Mouse (Mus musculus) cerebellum, adult 9-11 months (tissue): ENCODE measurements around the gene Erbb3.

Source experiments
- DNase-seq: peaks from one replicate; pipeline ENCODE4 v3.0.0; 2022

Gene Erbb3

DNA sequence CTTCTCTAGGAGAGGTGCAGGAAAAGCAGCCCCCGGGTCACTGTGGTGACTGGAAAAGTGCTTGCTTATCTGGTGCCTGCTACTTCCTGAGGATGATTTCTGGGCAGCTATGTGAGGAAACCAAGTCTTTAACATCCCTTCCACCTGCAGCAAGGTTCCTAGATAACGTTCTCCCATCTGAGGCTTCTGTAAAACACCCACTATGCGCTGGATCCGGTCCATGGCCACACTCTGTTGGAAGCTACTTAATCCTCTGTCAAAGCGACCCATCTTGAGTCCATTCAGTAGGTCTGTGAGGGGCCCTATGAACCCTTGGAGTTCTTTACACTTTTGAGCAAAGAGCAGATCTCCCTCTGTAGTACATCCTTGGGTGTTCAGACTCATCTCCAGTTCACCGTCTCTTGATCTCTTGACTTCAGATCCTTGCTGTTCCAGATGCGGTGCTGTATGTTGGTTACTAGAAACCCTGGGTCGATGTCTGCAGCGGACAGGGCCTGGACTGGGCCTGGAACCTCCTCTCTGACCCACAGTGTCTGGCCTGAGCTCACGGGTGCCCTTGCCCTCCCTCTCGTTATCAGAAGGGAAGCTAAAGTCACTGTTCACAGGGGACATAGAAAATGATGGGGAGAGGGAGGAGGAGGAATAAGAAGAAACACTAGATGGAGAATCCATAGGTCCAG is 39.2 kb downstream of the Erbb3 start:
- peak; percentile 64 for DNase-seq

DNA sequence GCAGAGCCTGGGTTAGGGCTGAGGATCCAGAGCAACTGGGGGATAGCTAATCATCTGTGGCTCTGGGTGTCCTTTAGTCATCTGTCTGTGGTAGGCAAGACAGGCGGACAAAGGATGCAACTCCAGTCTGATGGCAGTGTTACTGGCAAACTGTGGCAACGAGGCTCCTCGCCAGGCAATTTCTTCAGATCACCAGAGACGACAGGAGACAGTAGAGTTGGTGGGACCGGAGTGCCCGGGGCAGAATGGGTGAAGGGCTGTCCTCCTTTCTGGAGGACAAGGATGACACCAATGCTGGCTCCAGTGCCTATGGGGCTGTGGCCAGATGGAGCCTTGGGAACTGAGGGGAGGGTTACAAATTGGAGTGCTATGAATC is 39.8 kb downstream of the Erbb3 start:
- peak; percentile 83 for DNase-seq

DNA sequence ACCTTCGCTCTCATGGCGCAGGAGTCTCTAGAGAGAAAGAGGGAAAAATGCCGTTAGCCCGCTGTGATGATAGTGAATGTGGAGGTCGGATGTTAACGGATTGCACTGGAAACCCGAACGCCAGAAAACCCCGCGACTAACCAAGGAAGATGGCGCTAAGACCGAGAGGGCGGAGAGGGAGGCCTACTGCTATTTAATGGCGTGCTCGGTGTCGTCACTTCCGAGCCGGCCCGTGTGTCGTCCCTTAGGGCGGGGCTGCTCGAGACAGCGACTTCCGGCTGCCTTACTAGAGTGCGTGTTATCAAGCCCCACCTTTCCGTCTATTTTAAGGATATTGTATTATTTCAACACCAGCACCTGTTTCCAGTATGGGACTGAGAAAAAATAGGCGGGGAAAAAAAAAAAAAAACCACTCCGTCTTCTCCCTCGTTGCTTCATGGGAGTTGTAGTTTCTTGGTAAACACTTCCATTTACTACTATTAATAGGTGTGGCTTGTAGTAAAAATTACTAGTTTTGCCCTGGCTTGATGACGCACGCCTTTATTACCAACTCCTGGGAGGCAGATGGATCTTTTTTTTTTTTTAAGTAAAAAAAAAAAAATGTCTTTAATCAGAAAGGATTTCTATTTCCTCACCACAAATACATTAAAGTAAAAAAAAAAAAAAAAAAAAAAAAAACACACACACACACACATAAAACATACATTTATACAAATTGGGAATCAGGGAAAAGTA is 40.3 kb downstream of the Erbb3 start, which contains the start of gene Rpl41:
Rpl41 (minus strand) TSS at position 359 of the 735 bp plus-strand sequence.
- peak; percentile 97 for DNase-seq

DNA sequence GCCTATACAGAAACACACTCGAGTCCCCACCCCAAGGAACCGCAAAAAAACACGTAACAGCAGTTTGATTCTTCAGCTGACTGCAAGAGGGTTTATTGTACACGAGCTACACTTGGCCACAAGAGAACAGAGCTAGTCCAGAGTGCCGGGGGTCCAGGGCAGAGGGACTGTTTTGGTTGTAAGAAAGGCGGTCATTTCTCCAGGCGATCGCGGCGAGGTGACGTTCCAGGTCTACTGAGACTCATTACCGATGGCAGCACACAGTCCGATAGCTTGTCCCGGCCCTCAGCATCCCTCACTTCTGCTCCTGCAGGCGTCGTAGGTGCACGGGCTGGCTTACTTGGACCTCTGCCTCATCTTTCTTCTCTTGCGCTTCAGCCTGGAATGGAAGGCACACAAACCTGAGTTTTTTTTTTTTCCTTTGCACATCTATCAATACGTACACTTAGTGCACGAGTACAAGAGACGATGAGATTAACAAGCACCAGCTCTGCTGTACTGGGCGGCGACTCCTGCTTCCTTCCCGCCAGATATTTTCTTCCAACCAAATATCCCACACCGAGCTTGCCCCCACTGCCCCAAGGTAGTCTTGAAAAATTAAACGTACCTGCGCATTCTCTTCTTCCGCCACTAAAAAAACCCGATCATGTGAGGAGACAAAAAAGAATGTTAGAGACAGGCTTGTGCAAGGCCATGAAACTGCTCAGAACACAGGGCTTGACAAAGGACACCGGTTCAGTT is 41.2 kb downstream of the Erbb3 start:
- DNase-seq = peak; percentile 62

DNA sequence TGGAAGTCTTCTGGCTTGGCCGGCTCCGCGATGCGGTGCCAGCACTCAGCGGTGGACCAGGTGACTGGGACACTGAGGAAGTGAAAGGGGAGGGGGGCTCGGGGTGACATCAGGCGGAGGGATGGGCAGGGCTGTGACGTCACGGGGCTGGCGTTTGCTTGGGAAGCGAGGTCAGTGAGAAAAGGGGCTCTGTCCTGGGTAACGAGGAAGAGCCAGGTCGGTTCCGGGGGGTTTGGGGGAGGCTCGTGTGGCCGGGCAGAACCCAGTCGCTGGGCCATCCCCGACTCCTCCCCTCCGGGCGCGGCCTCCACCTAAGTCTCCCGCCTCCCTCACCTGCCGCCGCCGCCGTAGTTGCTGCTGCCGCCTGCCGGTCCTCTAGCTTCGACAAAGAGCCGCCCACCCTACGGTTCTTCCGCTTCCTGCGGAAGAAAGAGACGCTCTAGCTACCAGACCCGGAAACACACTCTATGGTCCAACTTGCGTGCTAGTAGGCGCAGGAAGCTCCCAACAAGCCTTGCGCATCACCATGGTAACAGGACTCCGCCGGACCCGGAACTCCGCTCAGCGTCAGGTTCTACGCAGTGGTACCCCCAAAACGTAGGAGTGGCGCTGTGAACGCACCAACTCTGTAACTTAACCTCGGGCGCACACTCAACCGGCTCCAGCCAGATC is 42.0 kb downstream of the Erbb3 start, which contains the start of gene Zc3h10:
Zc3h10 (minus strand) TSS at position 414 of the 672 bp plus-strand sequence.
- peak; percentile 98 for DNase-seq

DNA sequence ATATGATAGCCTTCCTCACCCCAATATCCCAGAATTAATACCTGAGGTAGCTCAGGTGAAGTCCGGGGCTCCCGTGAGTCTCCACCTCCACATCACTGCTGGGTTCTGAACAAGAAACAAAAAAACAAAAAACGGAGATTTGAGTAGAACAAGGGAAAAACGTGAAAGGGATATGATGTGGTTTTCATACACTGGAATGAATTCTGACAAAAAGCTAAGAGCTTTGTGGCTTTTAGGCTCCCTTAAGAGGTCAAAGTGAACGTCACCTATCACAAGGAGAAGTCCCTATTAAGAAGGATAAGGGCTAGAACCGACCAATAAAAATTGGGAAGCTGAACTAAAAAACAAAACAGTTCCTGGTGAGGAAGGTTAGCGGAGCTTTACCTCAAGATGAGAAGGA is 42.7 kb downstream of the Erbb3 start:
- DNase-seq = no peak

DNA sequence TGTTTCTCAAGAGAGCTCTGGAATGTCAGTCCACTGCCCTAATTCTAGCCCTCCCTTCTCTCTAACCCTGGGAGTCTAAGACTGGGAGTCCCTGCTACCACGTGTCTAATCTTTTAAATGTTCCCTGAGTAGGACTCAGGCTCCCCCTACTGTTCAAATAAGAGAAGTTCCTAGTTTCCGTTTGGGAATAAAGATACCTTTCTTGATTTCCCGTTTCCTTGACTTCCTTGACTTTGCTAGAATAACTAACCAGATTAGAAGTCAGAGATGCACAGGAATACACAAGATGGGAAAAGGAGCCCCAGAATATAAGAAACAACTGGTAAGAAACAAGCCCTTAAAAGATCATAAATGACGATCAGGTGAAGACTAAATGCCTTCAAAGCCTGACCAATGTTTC is 43.1 kb downstream of the Erbb3 start:
- DNase-seq = peak; percentile 35

DNA sequence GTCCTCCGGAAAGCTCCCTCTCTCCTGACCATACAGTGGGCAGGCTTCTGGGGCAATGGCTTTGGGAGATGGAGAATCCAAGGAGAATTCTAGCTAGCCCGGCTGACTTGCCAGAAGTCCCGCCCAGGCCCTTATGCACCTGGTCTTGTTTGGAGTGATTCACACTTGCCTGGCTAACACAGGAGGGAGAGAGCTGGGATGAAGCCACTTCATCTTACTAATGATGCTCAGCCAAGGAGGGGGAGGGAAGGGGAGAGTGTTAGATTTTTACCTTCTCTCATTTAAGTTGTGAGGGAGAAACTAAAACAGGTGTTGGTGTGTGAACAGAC is 43.9 kb downstream of the Erbb3 start:
- DNase-seq = peak; percentile 56

DNA sequence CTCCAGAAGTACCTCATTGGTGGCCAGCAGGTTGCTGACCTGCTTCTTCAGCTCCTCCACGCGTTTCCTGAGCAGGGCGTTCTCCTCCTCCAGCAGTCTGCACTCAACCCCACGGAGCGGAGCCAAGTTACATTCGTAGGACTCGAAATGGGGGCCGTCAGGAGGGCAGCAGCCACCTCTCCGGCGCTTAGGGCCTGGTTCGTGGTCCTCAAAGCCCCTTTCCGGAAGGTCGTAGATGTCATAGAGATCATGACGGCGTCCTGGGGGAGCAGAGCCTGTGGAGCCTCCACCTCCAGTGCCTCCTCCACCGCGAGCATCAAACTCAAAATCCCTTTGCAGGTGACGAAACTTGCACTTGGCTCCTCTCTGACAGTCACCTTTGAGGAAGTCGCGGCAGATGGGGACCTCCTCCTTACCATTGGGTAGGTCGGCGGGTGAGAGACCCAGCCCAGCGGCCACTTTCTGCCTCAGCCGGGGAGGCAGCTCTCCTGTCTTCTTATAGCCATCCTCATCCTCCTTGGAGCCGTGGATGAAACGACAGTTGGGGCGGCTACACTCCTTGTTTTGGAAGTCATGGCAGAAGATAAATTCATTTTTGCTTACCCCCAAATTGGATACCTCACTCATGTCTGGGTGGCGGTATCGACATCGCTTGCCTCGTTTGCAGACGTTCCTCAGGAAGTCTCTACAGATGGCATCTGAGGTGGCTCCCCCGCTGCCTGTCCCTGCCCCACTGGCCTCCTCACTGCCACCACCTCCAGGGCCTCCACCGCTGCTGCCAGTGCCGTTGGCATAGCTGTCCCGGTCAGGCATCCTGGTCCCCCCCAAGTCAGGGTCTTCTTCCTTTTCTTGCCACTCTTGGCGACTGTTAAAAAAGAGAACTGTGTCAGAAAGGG is 44.5 kb downstream of the Erbb3 start:
- DNase-seq = peak; percentile 62

DNA sequence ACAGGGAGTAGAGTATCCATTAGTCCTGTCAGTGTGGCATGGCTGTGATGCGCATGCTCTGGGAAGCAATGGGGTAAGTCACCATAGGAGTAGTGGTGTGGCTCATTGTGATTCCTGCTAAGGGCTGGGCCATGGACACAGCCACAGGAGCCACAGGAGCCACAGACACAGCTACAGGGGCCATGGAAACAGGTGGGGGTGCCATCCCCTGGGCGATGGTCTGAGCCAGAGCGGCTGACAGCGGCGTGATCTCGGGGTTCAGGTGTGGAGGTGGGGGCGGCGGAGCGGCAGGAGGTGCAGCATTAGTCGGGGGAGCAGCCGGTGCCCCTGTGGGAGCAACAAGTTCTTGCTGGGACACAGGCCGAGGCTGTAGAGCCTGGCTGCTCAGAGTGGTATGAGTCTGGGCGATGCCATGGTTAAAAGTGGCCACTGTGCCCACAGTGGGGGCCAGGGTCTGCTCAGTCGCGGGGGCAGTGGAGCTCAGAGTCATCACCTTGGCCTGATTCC is 45.2 kb downstream of the Erbb3 start:
- peak; percentile 54 for DNase-seq

DNA sequence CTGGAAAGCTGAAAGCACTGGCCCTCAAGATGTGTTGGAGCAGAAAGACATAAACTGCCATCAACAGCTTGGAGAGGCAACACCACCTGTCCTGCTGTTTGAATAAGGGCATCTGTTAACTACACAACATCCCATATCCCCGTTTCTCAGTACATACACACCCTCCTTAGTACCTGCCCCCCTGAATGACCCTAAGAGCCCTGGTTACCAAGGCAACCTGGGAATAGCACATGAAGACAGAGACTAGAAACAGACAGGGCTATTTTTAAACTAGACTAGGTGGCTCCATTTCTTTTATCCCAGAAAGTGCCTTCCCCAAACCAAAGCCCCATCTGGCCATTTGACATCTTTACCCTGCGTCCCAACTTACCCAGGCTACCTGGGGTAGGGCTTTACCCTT is 46.4 kb downstream of the Erbb3 start:
- no peak for DNase-seq

DNA sequence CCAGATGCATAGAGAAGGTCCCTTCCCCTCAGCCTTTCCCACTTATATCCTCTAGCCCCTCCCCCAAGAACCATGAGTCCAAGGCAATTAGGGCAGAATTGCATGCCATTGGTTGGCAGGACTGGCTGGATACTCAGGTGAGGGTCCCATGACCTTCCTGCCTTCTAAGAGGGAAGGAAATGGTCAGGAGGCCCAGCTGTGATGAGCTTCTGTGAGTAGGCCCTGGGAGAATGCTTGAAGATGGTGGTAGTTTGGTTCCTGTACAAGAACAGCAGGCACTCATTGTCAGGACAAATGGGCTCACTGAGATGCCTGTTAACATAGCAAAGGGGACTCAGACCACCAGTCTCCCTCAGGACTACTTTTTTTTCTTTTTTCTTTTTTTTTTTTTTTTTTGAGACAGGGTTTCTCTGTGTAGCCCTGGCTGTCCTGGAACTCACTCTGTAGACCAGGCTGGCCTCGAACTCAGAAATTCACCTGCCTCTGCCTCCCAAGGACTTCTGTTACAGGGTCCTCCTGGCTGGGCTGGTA is 51.0 kb downstream of the Erbb3 start:
- DNase-seq = no peak

DNA sequence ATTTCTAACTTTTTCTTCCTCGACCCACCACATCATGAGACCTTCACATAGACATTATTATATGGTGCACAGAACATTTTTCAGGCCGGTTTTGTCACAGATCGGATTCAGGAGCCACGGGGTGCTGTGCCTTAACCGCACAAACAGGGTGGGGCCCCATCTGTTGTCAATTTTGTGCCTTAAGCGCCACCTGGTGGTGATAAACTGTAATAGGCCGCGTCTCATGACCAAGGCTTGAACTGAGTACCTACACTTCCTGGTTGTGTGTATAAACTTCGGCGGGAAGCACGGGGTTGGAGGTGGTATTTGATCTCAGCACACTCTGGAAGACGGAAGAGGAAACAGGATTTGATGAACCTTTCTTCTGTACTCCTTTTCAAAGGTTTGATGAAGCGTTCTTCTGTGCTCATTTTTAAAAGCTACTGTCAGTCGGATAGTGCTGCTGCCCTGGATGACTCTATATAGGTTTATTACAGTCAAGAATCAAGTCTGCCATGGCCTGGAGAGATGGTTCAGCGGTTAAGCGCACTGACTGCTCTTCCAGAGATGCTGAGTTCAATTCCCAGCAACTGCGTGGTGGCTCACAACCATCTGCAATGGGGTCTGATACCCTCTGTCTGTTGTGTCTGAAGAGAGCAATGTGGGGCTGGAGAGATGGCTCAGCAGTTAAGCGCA is 53.0 kb downstream of the Erbb3 start:
- peak; percentile 89 for DNase-seq

DNA sequence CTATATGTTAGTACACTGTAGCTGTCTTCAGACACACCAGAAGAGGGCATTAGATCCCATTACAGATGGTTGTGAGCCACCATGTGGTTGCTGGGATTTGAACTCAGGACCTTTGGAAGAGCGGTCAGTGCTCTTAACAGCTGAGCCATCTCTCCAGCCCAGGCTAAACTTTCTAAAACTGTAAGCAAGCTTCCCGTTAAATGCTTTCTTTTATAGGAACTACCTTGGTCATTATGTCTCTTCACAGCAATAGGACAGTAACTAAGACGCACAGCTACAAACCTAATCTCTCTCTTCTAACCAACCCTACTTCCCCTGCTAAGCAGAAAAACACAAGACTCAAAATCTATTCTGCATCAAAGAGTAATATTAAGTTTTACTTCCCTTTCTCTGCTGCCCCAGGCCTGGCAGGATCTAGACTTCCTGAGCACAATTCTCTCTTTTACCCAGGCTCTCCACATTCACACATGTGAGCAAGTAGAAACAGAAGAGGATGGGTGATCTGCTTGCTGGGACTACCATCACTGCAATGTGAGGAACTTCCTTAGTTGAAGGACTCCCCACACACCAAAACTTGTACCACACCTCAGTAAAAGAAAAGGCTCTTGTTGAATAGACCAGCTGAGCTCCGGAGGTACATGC is 53.7 kb downstream of the Erbb3 start:
- no peak for DNase-seq

DNA sequence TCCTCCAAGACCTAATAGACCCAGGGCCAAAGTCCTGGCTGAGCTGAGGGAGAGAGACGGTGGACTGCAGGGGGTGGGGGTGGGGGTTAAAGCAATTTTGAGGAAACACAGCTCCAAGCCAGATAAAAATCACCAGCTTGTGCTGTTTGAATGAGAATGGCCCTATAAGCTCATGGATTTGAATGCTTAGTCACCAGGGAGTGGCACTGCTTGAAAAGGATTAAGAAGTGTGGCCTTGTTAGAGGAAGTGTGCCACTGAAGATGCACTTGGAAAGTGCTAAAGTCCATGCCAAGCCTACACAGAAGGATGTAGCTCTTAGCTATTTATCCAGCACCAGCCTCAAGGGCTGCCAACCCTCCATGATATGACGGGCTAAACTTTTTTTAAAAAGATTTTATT is 54.2 kb downstream of the Erbb3 start:
- no peak for DNase-seq

DNA sequence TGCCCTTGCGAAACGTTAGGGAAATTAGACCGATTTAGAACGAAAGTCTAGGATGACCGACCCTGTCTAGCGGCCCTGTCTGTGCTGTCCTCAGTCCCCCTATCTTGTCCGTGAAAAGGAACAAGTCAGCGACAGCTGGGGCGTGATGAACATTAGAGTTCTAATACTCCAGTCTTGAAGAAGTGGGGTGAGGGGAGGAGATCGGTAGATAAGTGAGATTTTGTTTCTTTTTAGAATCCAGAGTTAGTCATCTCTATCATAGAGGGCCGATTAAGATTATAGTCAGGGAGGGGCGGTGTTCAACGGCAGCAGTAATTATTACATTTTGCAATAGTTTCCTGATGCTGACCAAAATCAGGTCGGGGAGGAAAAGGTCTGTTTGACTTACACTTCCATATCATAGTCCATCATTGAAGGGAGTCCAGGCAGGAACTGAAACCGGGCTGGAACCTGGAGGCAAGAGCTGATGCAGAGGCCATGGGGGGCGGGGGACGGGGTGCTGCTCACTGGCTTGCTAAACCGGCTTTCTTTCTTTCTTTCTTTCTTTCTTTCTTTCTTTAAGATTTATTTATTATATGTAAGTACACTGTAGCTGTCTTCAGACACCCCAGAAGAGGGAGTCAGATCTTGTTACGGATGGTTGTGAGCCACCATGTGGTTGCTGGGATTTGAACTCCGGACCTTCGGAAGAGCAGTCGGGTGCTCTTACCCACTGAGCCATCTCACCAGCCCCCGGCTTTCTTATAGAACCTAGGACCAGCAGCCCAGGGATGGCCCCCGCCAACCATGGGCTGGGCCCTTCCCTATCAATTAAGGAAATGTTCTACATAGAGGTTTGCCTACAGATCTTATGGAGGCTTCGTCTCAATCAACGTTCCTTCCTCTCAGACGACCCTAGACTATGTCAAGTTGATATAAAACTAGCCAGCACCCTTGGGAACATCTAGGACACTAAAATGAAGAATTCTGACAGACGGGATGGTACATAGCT is 62.8 kb downstream of the Erbb3 start:
- DNase-seq = no peak

DNA sequence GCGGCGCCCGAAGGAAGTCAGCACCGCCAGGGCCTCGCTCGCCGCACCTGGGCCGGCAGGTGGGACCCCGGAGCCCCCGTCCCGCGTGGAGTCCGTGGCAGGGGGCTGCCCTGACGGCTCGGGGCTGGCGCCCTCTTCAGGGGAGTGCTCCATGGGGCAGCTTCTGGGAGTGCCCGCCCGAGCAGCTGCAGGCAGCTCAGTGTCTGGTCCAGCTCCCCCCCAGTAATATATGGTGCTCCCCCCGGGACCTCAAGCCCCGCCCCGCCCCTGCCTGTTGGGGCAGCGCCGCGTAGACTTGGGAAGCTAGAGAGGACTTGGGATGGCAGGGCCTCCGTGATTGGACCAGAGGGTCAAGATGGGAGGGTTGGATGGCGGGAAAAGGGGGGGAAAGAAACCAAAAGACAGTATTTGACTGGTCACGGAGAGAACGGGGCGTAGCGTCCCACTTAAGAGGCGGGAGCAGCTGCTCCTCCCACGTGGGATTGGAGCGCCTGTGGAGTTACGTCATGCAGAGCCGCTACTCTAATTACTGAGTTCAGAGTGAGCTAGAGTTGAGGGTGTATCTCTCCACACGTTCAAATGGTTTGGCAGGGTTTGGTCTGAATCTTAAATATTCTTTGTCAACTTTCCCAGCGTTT is 63.7 kb downstream of the Erbb3 start, which contains the start of gene Esyt1:
Esyt1 (minus strand) TSS at position 201 of the 638 bp plus-strand sequence.
- peak; percentile 98 for DNase-seq
